Mouse (Mus musculus) lung, embryonic 15.5 days (tissue): ENCODE measurements around the gene Serpinb9. TPM values are rescaled to one million over a fixed set of nuclear protein-coding genes. Genes with fewer than 3 reads are reported as not detected.

ENCODE experiments used
- ATAC-seq: fragments of 200-750 bp; cut with Nextera tagmentation; 2 replicates; pipeline ENCODE4 v1.8.0; 2017; ENCODE audit warnings: moderate number of reproducible peaks, borderline replicate concordance; ENCODE audit not compliant: low FRiP score, low TSS enrichment; ENCODE audit errors: extremely low read depth
- H3K27ac ChIP-seq: fragments of 300-500 bp; sonication (generic); 2 replicates; pipeline ENCODE4 v1.5.1; 2015; ENCODE audit warnings: moderate library complexity, mild to moderate bottlenecking, inconsistent platforms
- H3K27me3 ChIP-seq: fragments of 300-500 bp; sonication (generic); 2 replicates; pipeline ENCODE4 v1.6.1; 2015; ENCODE audit warnings: inconsistent platforms
- H3K36me3 ChIP-seq: fragments of 300-500 bp; sonication (generic); 2 replicates; pipeline ENCODE4 v1.6.1; 2015; ENCODE audit warnings: inconsistent platforms
- H3K4me1 ChIP-seq: fragments of 300-500 bp; sonication (generic); 2 replicates; pipeline ENCODE4 v1.6.1; 2015; ENCODE audit warnings: inconsistent platforms
- H3K4me2 ChIP-seq: fragments of 300-500 bp; sonication (generic); 2 replicates; pipeline ENCODE4 v1.6.1; 2015; ENCODE audit warnings: inconsistent platforms, mild to moderate bottlenecking, moderate library complexity
- H3K4me3 ChIP-seq: fragments of 300-500 bp; sonication (generic); 2 replicates; pipeline ENCODE4 v1.5.1; 2015; ENCODE audit warnings: mild to moderate bottlenecking, inconsistent platforms
- H3K9ac ChIP-seq: fragments of 300-500 bp; sonication (generic); 2 replicates; pipeline ENCODE4 v1.6.1; 2015; ENCODE audit warnings: inconsistent platforms
- H3K9me3 ChIP-seq: fragments of 300-500 bp; sonication (generic); 2 replicates; pipeline ENCODE4 v1.6.1; 2016; ENCODE audit warnings: inconsistent platforms
- WGBS: fragments of 180-500 bp; shearing (Covaris S2); methylation state at CpG from one replicate; pipeline ENCODE4 v1.1.7; 2015; 5-methylcytosine and 5-hydroxymethylcytosine counted together
- polyA plus RNA-seq: library from polyadenylated mRNA; unstranded; fragments of >200 nt; fragmentation: Nextera tagmentation; extraction: Ambion mirVana; gene quantifications from 2 replicates; pipeline ENCODE4 v1.2.1, GENCODE M21; 2015

Gene Serpinb9
- polyA plus RNA-seq, 1 experiment from 2014 or later = 36.3 TPM

GRCm38 (mm10) chr13:32970776-32971175 is 32.3 kb upstream of the Serpinb9 start:
- Histone ChIP-seq H3K27ac (no peak overlapping the region), H3K4me1 (peaks cover 13% of the 10 kb centered on the region), H3K9ac (no peak overlapping the region), H3K4me2 (no peak overlapping the region), H3K27me3 (no peaks in the 10 kb centered on the region), H3K4me3 (no peak overlapping the region), H3K36me3 (no peaks in the 10 kb centered on the region), H3K9me3 (no peaks in the 10 kb centered on the region)
- no peak for ATAC-seq
- 78% methylated on average over 3 of the region's 3 CpGs for WGBS

DNA sequence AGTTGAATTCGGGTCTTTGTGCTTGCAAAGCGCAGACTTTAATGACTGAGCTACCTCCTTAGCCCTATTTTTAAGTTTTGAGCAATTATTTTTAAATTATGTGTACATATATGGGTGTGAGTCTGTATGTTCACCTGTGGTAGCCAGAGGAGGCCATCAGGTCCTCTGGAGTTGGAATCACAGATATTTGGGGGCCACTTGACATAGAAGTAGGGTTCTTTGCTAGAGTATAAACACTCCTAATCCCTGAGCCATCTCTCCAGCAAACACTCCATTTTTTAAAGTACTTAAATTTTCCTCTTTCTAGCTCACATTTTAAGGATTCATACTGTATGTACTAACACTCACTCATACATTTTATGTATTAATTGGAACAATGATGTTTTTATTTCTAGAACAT is 28.8 kb upstream of the Serpinb9 start:
- 54% methylated on average over 2 of the region's 2 CpGs for WGBS

DNA sequence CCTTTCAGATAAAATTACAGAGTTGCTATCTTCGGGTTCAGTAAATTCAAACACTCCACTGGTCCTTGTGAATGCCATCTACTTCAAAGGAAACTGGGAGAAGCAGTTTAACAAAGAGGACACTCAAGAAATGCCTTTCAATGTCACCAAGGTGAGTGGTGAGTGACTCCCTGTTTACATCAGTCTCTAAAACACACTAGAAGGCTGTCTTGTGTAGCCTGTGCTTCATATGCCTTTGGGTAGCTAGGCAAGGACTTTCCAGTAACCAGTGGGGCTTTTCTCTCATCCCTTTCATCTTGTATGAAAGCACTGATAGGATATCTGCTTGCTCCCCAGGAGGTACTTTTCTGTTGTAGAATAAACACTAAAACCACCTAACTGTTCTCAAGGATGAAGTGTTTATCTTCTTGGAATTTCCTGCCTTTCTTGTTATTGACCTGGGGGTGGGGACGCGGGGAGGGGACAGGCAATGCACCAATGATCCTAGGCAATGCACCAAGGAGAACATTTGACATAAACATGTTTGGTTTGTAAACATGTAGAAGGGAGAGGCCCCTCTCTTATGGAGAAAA is 28.1 kb upstream of the Serpinb9 start:
- Histone ChIP-seq H3K4me1 (peaks cover 14% of the 10 kb centered on the region), H3K27me3 (no peaks in the 10 kb centered on the region), H3K36me3 (peaks cover 8% of the 10 kb centered on the region; the same call in 1 of the 2 replicates), H3K9ac (no peak overlapping the region), H3K4me2 (no peak overlapping the region), H3K9me3 (no peaks in the 10 kb centered on the region), H3K4me3 (no peak overlapping the region), H3K27ac (peak overlapping the region; percentile 58)
- 16% methylated on average over 3 of the region's 3 CpGs for WGBS
- peak; percentile 72; the same call in 1 of the 2 replicates for ATAC-seq

More for the DNA sequence above, 28.8 kb upstream of the Serpinb9 start:
- peaks cover 14% of the 10 kb centered on the region for H3K4me1 ChIP-seq
- no peak overlapping the region for H3K4me3 ChIP-seq
- peak overlapping the region; percentile 75 for H3K27ac ChIP-seq
- no peaks in the 10 kb centered on the region for H3K27me3 ChIP-seq
- peak; percentile 43; the same call in 1 of the 2 replicates for ATAC-seq
- no peak overlapping the region for H3K4me2 ChIP-seq
- no peaks in the 10 kb centered on the region for H3K9me3 ChIP-seq
- peaks cover 8% of the 10 kb centered on the region; the same call in 1 of the 2 replicates for H3K36me3 ChIP-seq
- H3K9ac ChIP-seq = no peak overlapping the region

GRCm38 (mm10) chr13:32975710-32976109 is 27.3 kb upstream of the Serpinb9 start:
- Histone ChIP-seq H3K27me3 (no peaks in the 10 kb centered on the region), H3K36me3 (peaks cover 8% of the 10 kb centered on the region; the same call in 1 of the 2 replicates), H3K4me1 (peaks cover 14% of the 10 kb centered on the region), H3K9me3 (no peaks in the 10 kb centered on the region), H3K4me2 (no peak overlapping the region), H3K4me3 (no peak overlapping the region), H3K9ac (no peak overlapping the region), H3K27ac (peak overlapping the region; percentile 58)
- no peak for ATAC-seq
- 28% methylated on average over 2 of the region's 2 CpGs for WGBS

DNA sequence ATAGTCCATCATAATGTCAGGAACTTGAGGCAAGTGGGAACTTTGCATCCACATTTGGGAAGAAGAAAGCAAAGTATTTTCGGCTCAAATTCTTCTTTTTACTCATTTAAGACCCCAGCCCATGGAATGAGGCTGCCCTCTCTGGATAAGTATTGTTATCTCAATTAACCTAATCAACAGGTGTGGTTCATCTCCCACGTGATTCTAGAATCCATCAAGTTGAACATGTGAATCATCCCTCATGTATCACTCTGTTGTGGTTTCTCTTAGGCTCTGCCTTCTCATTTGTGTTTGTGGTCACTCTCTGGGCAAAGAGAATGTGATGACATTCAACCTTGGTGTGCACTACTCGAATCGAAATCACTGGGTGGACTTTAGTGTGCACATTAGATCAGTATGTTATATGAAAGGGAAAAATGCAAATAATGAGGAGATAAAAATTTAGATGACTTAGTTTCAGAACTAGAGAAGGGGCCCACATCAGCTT is 20.5 kb upstream of the Serpinb9 start:
- Histone ChIP-seq H3K9ac (no peak overlapping the region), H3K4me1 (no peaks in the 10 kb centered on the region), H3K4me3 (no peak overlapping the region), H3K4me2 (no peak overlapping the region), H3K36me3 (peaks cover 6% of the 10 kb centered on the region; the same call in 1 of the 2 replicates), H3K9me3 (no peaks in the 10 kb centered on the region), H3K27ac (no peak overlapping the region), H3K27me3 (no peaks in the 10 kb centered on the region)
- ATAC-seq = no peak
- WGBS = 80% methylated on average over 4 of the region's 4 CpGs

DNA sequence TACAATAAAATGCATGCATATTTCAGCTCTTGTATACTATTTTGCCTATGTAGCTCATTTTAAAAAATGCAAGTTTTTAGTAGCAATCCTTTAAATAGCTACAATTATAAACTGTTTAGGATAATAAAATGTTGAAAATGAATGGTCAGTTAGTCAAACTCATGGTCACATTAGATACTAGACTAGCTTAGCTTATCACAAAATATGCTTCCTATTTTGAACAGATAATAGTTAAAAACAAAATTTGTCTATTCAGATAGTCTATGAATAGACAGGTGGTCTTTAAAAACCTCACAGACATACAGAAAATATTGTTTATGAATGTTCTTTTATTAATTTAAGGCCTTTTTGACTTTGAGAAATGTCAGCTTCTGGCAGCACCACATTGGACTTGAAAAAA is 16.8 kb upstream of the Serpinb9 start:
- Histone ChIP-seq H3K27ac (no peak overlapping the region), H3K27me3 (no peaks in the 10 kb centered on the region), H3K9me3 (no peaks in the 10 kb centered on the region), H3K4me3 (no peak overlapping the region), H3K9ac (no peak overlapping the region), H3K4me2 (no peak overlapping the region), H3K4me1 (no peaks in the 10 kb centered on the region), H3K36me3 (no peaks in the 10 kb centered on the region)
- no peak for ATAC-seq

DNA sequence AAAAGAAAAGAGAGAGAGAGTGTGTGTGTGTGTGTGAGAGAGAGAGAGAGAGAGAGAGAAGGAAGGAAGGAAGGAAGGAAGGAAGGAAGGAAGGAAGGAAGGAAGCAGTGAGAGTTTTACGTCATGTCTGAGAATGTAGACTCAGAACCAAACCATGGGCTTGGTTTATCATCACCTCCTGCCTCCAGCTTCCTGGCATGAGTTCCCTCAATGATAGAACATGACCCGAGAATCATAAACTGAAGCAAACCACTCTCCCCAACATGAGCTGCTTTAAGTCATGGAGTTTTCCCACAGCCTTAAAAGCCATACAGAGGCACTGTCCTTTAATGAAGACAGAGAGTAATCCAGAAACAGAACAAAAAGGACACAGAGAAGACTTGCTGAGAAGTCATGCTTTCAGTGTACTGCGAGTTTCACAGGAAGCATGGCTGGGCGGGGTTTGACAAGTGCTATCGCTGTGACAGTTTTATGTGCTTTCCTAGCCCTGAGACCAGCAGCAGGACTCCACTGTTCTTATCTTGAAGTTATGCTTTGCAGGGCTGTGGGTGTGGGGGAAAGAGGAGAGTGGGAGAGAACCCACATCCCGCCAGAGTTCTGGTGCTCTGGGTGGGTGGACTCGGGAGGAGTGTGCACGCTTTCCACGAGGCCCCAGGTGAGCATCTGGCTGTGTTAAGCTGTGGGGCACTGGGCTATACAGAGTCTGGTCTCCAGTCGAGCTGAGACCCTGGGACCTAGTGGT is 9.7 kb upstream of the Serpinb9 start:
- H3K27ac ChIP-seq = peak overlapping the region; percentile 44; the same call in 1 of the 2 replicates
- H3K4me2 ChIP-seq = no peak overlapping the region
- no peak overlapping the region for H3K9ac ChIP-seq
- no peaks in the 10 kb centered on the region for H3K9me3 ChIP-seq
- no peak overlapping the region for H3K4me3 ChIP-seq
- peak; percentile 78; the same call in 1 of the 2 replicates for ATAC-seq
- H3K27me3 ChIP-seq = no peaks in the 10 kb centered on the region
- 44% methylated on average over 10 of the region's 10 CpGs for WGBS
- H3K36me3 ChIP-seq = no peaks in the 10 kb centered on the region
- H3K4me1 ChIP-seq = peaks cover 6% of the 10 kb centered on the region; the same call in 1 of the 2 replicates

- Histone ChIP-seq H3K27ac (peak overlapping the region; percentile 44; the same call in 1 of the 2 replicates), H3K4me3 (no peak overlapping the region), H3K4me1 (peaks cover 6% of the 10 kb centered on the region; the same call in 1 of the 2 replicates), H3K9me3 (no peaks in the 10 kb centered on the region), H3K9ac (no peak overlapping the region), H3K4me2 (no peak overlapping the region), H3K36me3 (no peaks in the 10 kb centered on the region), H3K27me3 (no peaks in the 10 kb centered on the region)
- peak; percentile 5; the same call in 1 of the 2 replicates for ATAC-seq
- 71% methylated on average over 2 of the region's 2 CpGs for WGBS
Measured at GRCm38 (mm10) chr13:32993894-32994242, 9.2 kb upstream of the Serpinb9 start.

GRCm38 (mm10) chr13:32995051-32995450 is 8.0 kb upstream of the Serpinb9 start:
- no peaks in the 10 kb centered on the region for H3K9me3 ChIP-seq

DNA sequence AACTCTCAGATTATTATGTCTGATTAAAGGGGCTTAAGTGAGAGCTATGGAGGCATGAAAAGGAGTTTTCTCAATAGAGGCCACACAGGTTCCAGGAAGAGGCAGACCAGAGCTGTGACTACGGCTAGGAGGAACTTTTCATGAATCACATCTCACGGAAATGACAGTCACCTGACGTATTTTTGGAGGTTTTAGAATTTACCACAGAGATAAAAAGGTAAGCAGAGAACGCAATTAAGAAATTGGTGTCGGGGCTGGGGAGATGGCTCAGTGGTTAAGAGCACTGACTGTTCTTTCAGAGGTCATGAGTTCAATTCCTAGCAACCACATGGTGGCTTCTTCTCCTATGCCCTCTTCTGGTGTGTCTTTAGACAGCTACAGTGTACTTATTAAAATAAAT is 1.7 kb upstream of the Serpinb9 start:
- no peak overlapping the region for H3K4me3 ChIP-seq
- H3K9me3 ChIP-seq = no peaks in the 10 kb centered on the region
- no peak overlapping the region for H3K4me2 ChIP-seq
- no peak overlapping the region for H3K27ac ChIP-seq
- ATAC-seq = no peak
- H3K4me1 ChIP-seq = peaks cover 26% of the 10 kb centered on the region
- no peak overlapping the region for H3K9ac ChIP-seq
- WGBS = 88% methylated on average over 5 of the region's 5 CpGs
- H3K36me3 ChIP-seq = no peaks in the 10 kb centered on the region
- H3K27me3 ChIP-seq = no peaks in the 10 kb centered on the region

More at GRCm38 (mm10) chr13:32995051-32995450, 8.0 kb upstream of the Serpinb9 start:
- Histone ChIP-seq H3K4me1 (peaks cover 6% of the 10 kb centered on the region; the same call in 1 of the 2 replicates), H3K9ac (no peak overlapping the region), H3K27ac (no peak overlapping the region), H3K4me2 (no peak overlapping the region), H3K27me3 (no peaks in the 10 kb centered on the region), H3K36me3 (no peaks in the 10 kb centered on the region), H3K4me3 (no peak overlapping the region)
- 59% methylated on average over 4 of the region's 4 CpGs for WGBS
- no peak for ATAC-seq

GRCm38 (mm10) chr13:33003523-33004413 is 718 bp downstream of the Serpinb9 start:
- H3K9me3 ChIP-seq = no peaks in the 10 kb centered on the region
- peaks cover 26% of the 10 kb centered on the region for H3K4me1 ChIP-seq
- ATAC-seq = peak; percentile 44; the same call in 1 of the 2 replicates
- H3K4me2 ChIP-seq = peak overlapping the region; percentile 63
- H3K27ac ChIP-seq = peak overlapping the region; percentile 95
- peak overlapping the region; percentile 42 for H3K9ac ChIP-seq
- no peaks in the 10 kb centered on the region for H3K27me3 ChIP-seq
- 41% methylated on average over 9 of the region's 9 CpGs for WGBS
- peak overlapping the region; percentile 41 for H3K4me3 ChIP-seq
- peaks cover 3% of the 10 kb centered on the region; the same call in 1 of the 2 replicates for H3K36me3 ChIP-seq
